Mouse (Mus musculus): ENCODE results near the gene Usp29.

DNA sequence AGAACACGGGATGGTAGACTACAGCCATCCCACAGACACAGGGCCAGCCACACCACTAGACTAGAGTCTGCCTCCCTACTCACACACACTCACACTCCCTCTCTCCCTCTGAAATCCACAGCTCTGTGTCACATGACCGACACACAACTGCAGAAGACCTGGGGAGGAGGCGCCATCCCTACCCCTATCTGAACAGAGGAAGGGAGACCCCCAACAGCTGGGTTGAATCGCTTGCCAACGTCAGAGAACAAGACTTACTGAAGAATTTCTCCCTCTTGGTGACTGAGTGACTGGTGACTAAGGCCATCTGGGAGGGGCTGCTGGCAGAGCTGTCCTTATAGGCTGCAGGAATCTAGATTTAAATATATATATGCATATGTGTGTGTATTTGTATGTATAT is 181.4 kb downstream of the Usp29 start:
- no peak for TF ChIP-seq EP300 (IDR thresholded peaks at IDR 0.05; ENCODE audit: low read depth)
- TF ChIP-seq CTCF (IDR thresholded peaks at IDR 0.05; ENCODE audit: low read depth): no peak
